Mouse (Mus musculus): ENCODE measurements at regions not wholly inside any gene's neighbourhood (a gene's known extent, or its start where the extent isn't known, plus 50 kb on each side); places are given as distances from the start of the nearest gene placed in this dataset.

GRCm38 (mm10) chr8:8183233-8183622 is 477.8 kb downstream of the Efnb2 start:
- no peak for DNase-seq (ENCODE audit: low spot score in 2 of 2)

GRCm38 (mm10) chr8:8182616-8183232 is 478.3 kb downstream of the Efnb2 start:
- no peak for DNase-seq (ENCODE audit: low spot score in 2 of 2)

- no peak for DNase-seq (ENCODE audit: low spot score in 2 of 2)
Measured at GRCm38 (mm10) chr8:8182108-8182507, 478.9 kb downstream of the Efnb2 start.

DNA sequence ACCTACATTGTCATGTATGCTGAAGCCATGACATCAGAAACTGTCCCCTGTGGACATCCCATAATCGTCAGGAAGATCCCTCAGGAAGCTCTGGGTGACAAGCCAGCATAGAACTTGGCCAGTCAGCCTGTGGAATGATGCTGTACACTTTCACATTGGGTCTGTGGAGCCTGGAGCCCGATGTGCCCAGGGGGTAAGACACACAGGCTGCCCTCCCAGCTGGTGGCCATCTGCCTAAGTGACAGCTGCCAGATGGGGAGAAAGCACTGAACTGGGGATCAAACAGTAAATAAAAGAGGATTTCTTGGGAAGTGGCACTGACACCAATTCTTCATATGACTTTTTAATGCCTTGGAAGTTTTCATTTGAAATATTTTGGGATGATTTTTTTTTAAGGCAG is 486.8 kb downstream of the Efnb2 start:
- no peak for DNase-seq (ENCODE audit: low spot score in 2 of 2)

DNA sequence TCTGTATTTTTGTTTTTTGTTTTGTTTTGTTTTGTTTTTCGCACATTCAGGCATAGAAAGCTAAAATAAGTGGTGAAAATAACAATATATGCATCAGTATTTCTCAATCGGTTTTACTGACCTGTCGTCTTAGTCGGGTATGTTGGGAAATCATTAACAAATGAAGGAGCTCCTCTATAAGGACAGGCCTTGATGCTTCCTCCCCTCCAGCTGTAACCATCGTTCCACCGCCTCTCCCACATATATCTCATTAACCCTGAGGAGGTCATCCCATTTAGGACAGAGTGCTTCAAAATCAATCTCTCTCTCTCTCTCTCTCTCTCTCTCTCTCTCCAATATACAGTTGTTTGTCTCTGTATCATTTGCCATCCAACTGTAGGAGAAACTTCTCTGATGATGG is 492.4 kb downstream of the Efnb2 start:
- no peak for DNase-seq (ENCODE audit: low spot score in 2 of 2)

- no peak for DNase-seq (ENCODE audit: low spot score in 2 of 2)
Measured at GRCm38 (mm10) chr8:8168250-8168649, 492.8 kb downstream of the Efnb2 start.

- DNase-seq (ENCODE audit: low spot score in 2 of 2), result no peak
Measured at GRCm38 (mm10) chr8:8147527-8147926, 513.5 kb downstream of the Efnb2 start.

GRCm38 (mm10) chr8:8142933-8143495 is 518.0 kb downstream of the Efnb2 start:
- no peak for DNase-seq (ENCODE audit: low spot score in 2 of 2)

GRCm38 (mm10) chr8:8142461-8142860 is 518.6 kb downstream of the Efnb2 start:
- DNase-seq (ENCODE audit: low spot score in 2 of 2), result no peak

DNA sequence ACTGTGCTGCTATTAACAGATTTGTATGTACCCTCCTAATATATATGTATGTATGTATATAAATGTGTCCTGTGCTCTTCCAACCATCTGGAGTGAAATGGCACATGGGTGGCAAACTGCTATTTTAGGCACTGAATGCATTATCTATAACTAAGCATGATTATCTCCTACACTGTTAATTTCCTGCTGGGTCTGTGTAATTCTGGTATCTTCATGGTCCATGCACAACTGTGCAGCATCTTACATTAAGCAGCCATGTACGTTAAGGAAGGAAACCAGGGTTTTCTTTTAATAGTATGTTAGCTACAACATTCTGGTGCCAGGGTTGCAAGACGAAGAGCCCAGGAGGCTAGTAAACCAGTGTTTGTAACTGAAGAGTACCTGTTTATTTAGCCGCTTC is 521.3 kb downstream of the Efnb2 start:
- no peak for DNase-seq (ENCODE audit: low spot score in 2 of 2)

GRCm38 (mm10) chr8:8133001-8133785 is 527.8 kb downstream of the Efnb2 start:
- no peak for DNase-seq (ENCODE audit: low spot score in 2 of 2)

DNA sequence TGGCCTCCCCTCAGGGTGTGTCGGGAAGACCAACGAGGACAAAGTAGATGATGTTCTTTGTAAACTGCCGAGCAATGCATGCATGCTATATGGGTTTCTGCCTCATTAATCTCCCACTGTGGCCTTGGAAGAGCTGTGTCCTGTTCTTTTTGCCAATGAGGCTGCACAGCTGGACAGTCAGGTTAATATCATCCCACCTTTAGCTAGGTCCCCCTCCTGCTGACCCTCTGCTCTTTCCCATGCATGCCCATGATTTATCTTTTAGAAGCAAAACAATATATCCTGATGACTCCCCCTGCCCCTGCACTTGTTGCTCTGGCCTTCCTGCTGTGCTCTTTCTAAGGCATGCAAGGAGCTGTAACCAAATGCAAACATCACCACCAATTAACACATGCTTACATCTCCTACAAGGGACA is 529.1 kb downstream of the Efnb2 start:
- DNase-seq (ENCODE audit: low spot score in 2 of 2), result no peak

- no peak for DNase-seq (ENCODE audit: low spot score in 2 of 2)
Measured at GRCm38 (mm10) chr8:8130806-8131205, 530.2 kb downstream of the Efnb2 start.

GRCm38 (mm10) chr8:8115595-8116429 is 545.2 kb downstream of the Efnb2 start:
- DNase-seq (ENCODE audit: low spot score in 2 of 2), result no peak

- DNase-seq (ENCODE audit: low spot score in 2 of 2), result no peak
Measured at GRCm38 (mm10) chr8:8114604-8115003, 546.4 kb downstream of the Efnb2 start.

DNA sequence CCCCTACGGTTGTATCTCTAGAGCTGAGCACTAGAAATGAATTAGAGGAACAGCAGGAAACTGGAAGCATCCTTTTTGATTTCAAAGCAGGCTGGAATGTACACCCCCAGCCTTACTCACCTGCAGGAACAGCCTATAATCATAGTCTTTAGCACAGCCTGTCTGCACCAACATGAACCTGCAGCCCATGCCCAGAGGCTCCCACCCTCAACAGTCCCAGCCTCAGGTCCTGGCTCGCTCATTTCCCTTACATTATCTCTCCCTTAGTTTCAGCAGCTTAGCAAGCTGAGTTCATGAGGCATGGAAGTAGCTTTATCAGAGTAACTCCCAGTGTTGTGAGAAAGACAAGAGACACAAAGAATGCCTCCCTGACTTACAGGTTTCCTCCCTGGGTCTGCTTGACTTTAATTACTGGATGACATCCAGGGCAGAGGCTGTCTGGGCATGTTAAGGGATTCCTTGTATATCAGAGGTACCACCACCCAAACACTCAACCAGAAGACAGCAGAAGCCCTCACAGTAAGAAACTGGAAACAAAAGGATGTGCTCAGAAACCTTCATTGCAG is 551.2 kb downstream of the Efnb2 start:
- DNase-seq (ENCODE audit: low spot score in 2 of 2), result no peak

DNA sequence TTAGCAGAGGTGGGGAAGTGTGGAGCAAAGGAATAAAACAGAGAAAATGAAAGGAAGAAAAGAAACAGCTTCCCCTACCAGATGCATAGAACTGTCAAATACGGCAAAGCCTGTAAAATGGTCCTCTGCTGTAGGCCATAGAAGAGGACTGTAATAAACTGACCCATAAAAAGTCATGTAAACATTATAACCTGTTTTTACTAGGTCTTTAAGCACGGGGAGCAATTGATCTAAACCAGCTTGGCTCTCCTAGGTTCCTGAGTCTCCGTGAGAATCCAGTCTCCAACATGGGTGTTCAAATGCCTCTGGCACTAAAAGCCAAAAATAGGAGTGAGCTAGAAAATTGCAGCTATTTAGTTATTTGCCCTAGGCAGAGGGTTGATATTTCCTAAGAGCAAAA is 557.5 kb downstream of the Efnb2 start:
- no peak for DNase-seq (ENCODE audit: low spot score in 2 of 2)

- no peak for DNase-seq (ENCODE audit: low spot score in 2 of 2)
Measured at GRCm38 (mm10) chr8:8102010-8102727, 558.9 kb downstream of the Efnb2 start.

GRCm38 (mm10) chr8:8092551-8092950 is 568.5 kb downstream of the Efnb2 start:
- no peak for DNase-seq (ENCODE audit: low spot score in 2 of 2)

GRCm38 (mm10) chr8:8084652-8085051 is 576.4 kb downstream of the Efnb2 start:
- no peak for DNase-seq (ENCODE audit: low spot score in 2 of 2)

DNA sequence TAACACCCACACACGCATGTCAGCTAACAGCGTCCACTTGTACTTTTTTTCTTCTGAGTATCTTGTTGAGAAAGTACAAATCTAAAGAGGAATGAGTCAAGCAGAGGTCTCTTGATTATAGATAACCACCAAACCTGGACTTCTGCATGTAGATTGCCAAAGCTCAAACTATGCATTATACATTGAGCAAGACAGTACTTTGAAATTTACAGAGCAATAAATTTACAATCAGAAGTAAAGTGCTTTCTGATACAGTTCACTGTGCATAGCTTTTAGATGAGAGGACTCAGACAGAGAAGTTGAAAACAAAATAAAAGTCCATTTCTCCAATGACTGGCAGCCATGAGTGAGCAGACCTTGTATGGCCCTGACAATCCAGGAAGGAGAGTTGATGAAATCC is 597.0 kb downstream of the Efnb2 start:
- DNase-seq (ENCODE audit: low spot score in 2 of 2), result no peak

All from frontal cortex, postnatal 25 days (tissue).